Mouse (Mus musculus) ES-E14 (cell line): ENCODE measurements around the gene Prl2c3.
"Not testable (repeated sequence)": the region's sequence is repeated elsewhere in the genome, so short reads cannot be mapped to it uniquely, and the experiment has no call there.

Source experiments
- CHD2 ChIP-seq: IDR thresholded peaks from 2 replicates; pipeline ENCODE4 v1.6.1; 2014; ENCODE audit warnings: mild to moderate bottlenecking, low read depth, low read length, inconsistent platforms
- HCFC1 ChIP-seq: IDR thresholded peaks from 2 replicates; pipeline ENCODE4 v1.6.1; 2012; ENCODE audit warnings: low read length, inconsistent platforms, borderline replicate concordance; ENCODE audit not compliant: insufficient read depth
- MAFK ChIP-seq: IDR thresholded peaks from 2 replicates; pipeline ENCODE4 v1.6.1; 2014; ENCODE audit warnings: mild to moderate bottlenecking, low read depth, low read length, inconsistent platforms; ENCODE audit not compliant: insufficient read depth
- ZC3H11A ChIP-seq: IDR thresholded peaks from 2 replicates; pipeline ENCODE4 v1.6.1; 2012; ENCODE audit warnings: low read depth, mild to moderate bottlenecking, inconsistent platforms, low read length, borderline replicate concordance
- ZNF384 ChIP-seq: IDR thresholded peaks from 2 replicates; pipeline ENCODE4 v1.6.1; 2012; ENCODE audit warnings: low read depth, low read length, inconsistent platforms

DNA sequence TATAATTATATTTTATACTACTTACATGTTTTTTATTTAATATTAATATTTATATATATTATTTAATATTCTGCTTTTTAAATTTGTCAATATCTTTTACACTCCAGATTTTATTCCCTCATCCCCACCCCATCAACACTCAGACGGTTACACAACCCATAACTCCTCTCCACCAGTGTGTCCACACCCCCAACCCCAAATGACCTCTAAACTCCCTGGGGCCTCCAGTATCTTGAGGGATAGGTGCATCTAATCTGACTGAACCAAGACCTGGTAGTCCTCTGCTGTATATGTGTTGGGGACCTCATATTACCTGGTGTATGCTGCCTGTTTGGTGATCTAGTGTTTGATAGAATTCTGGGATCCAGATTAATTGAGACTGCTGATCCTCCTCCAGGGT is 44.8 kb upstream of the Prl2c3 start:
- TF ChIP-seq MAFK, HCFC1, ZNF384, ZC3H11A, CHD2: not testable (repeated sequence)
